In the genomic region with DNA sequence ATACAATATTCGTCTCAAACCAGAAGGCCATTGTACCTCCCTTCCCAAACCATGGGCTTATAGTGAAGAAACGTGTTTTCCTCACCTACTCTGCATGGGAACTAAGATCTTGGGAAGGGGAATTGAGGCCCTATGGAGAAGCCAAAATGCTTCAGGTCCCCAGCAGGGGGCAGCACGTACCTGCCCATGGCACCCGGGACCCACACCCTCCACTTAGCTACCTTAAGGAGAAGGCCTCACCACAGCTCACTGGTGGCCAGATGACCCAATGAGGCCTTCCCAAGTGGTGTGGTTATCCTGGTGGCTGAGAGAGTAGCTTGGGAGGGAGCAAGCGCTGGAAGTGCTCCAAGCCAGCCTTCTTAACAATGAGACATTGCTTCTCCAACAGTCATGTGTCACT, we compare ENCODE assay signal across 8 mouse cellular contexts. TPM values are rescaled to one million over a fixed set of nuclear protein-coding genes. Genes with fewer than 3 reads are reported as not detected.
DNase-seq lines count a peak whose midpoint lies in the region; ATAC-seq and TF ChIP-seq lines count a peak whose summit lies in the region.

No protein-coding gene starts in this region.

- intact Hi-C loops in left cerebral cortex, adult 2 months (cut with DNase I): loop anchor here (1.0 kb wide), 1 partner anchor 54 kb away; no protein-coding TSS in a partner anchor
- intact Hi-C loops in left cerebral cortex, postnatal 25 days (cut with DNase I): loop anchor here (1.0 kb wide), 1 partner anchor 54 kb away; no protein-coding TSS in a partner anchor

- no peaks in the 10 kb centered on the region for H3K4me1 ChIP-seq in forebrain, embryonic 13.5 days
- no peaks in the 10 kb centered on the region for H3K4me1 ChIP-seq in hindbrain, embryonic 14.5 days (replicated peaks; ENCODE audit: control insufficient read depth, insufficient read depth, low read length)
- peaks cover 2% of the 10 kb centered on the region; the same call in 1 of the 2 replicates for H3K4me1 ChIP-seq in liver, embryonic 12.5 days
- H3K4me1 ChIP-seq in neural tube, embryonic 13.5 days (replicated peaks): no peaks in the 10 kb centered on the region

- whole genome bisulfite sequencing in forebrain, embryonic 13.5 days: 14% methylated on average over 5 of the region's 5 CpGs
- WGBS in hindbrain, embryonic 14.5 days: 17% methylated on average over 5 of the region's 5 CpGs
- 7% methylated on average over 5 of the region's 5 CpGs for WGBS in liver, embryonic 12.5 days (ENCODE audit: insufficient replicate concordance)
- WGBS in neural tube, embryonic 13.5 days: 19% methylated on average over 5 of the region's 5 CpGs

- H3K4me3 ChIP-seq in left cerebral cortex, adult 2 months: no peak overlapping the region
- H3K4me3 ChIP-seq in forebrain, embryonic 13.5 days: no peak overlapping the region
- H3K4me3 ChIP-seq in hindbrain, embryonic 14.5 days (replicated peaks; ENCODE audit: low read length): no peak overlapping the region
- no peak overlapping the region for H3K4me3 ChIP-seq in liver, embryonic 12.5 days
- H3K4me3 ChIP-seq in neural tube, embryonic 13.5 days: no peak overlapping the region

- H3K9me3 ChIP-seq in forebrain, embryonic 13.5 days (replicated peaks): no peaks in the 10 kb centered on the region
- no peaks in the 10 kb centered on the region for H3K9me3 ChIP-seq in hindbrain, embryonic 14.5 days (ENCODE audit: control insufficient read depth, low read length)
- no peaks in the 10 kb centered on the region for H3K9me3 ChIP-seq in liver, embryonic 12.5 days (replicated peaks)
- H3K9me3 ChIP-seq in neural tube, embryonic 13.5 days: no peaks in the 10 kb centered on the region

- peak in 1 of 2 experiments; percentile 58 for DNase-seq in left cerebral cortex, adult 2 months (ENCODE audit: extremely low spot score in 1 of 2, low spot score in 2 of 2)
- DNase-seq in left cerebral cortex, postnatal 25 days (ENCODE audit: low spot score in 2 of 2): no peak
- DNase-seq in adipocyte (ENCODE audit: low spot score): peak; percentile 77
- peak; percentile 66 for DNase-seq in hindbrain, embryonic 14.5 days (ENCODE audit: low spot score)
- peak; percentile 54 to 70 for DNase-seq in urinary bladder, postnatal 36 days (ENCODE audit: low spot score in 2 of 2)

- no peak overlapping the region for H3K27ac ChIP-seq in left cerebral cortex, adult 2 months
- no peak overlapping the region for H3K27ac ChIP-seq in forebrain, embryonic 13.5 days
- H3K27ac ChIP-seq in hindbrain, embryonic 14.5 days: no peak overlapping the region
- H3K27ac ChIP-seq in liver, embryonic 12.5 days: no peak overlapping the region
- no peak overlapping the region for H3K27ac ChIP-seq in neural tube, embryonic 13.5 days (replicated peaks)

- H3K36me3 ChIP-seq in forebrain, embryonic 13.5 days (ENCODE audit: poor library complexity, severe bottlenecking): no peaks in the 10 kb centered on the region
- H3K36me3 ChIP-seq in hindbrain, embryonic 14.5 days (replicated peaks; ENCODE audit: control insufficient read depth, insufficient read depth): no peaks in the 10 kb centered on the region
- no peaks in the 10 kb centered on the region for H3K36me3 ChIP-seq in liver, embryonic 12.5 days
- no peaks in the 10 kb centered on the region for H3K36me3 ChIP-seq in neural tube, embryonic 13.5 days

- 0 out of 2 replicates have a peak, but pooled peaks have one; percentile 43 for ATAC-seq in forebrain, embryonic 13.5 days
- no peak for ATAC-seq in hindbrain, embryonic 14.5 days (ENCODE audit: low FRiP score)
- peak; percentile 65; the same call in 1 of the 2 replicates for ATAC-seq in liver, embryonic 12.5 days
- peak; percentile 27; the same call in 1 of the 2 replicates for ATAC-seq in neural tube, embryonic 13.5 days (ENCODE audit: low read depth)

- no peak overlapping the region for H3K9ac ChIP-seq in forebrain, embryonic 13.5 days
- H3K9ac ChIP-seq in hindbrain, embryonic 14.5 days: no peak overlapping the region
- H3K9ac ChIP-seq in liver, embryonic 12.5 days: no peak overlapping the region
- H3K9ac ChIP-seq in neural tube, embryonic 13.5 days: no peak overlapping the region

- H3K27me3 ChIP-seq in forebrain, embryonic 13.5 days: no peaks in the 10 kb centered on the region
- no peaks in the 10 kb centered on the region for H3K27me3 ChIP-seq in hindbrain, embryonic 14.5 days (ENCODE audit: control insufficient read depth, insufficient read depth, low read length)
- no peaks in the 10 kb centered on the region for H3K27me3 ChIP-seq in liver, embryonic 12.5 days (replicated peaks)
- H3K27me3 ChIP-seq in neural tube, embryonic 13.5 days: no peaks in the 10 kb centered on the region

- H3K4me2 ChIP-seq in forebrain, embryonic 13.5 days: no peak overlapping the region
- no peak overlapping the region for H3K4me2 ChIP-seq in hindbrain, embryonic 14.5 days (replicated peaks)
- H3K4me2 ChIP-seq in liver, embryonic 12.5 days: no peak overlapping the region
- H3K4me2 ChIP-seq in neural tube, embryonic 13.5 days: no peak overlapping the region

- TF ChIP-seq CTCF in left cerebral cortex, adult 2 months (IDR thresholded peaks at IDR 0.05): peak; percentile 83

RNA-seq across cellular contexts. Expression of gene Aif1, which starts 2.7 kb away (rescaled TPM):
- total RNA-seq in left cerebral cortex, adult 2 months (2021): 10 to 100 TPM in 1 of 2 experiments, 1 to 10 TPM in 1; 8.0 to 14.4 TPM
- total RNA-seq in left cerebral cortex, postnatal 25 days (2021): 10 to 100 TPM; 10.8 to 11.1 TPM
- polyA plus RNA-seq in forebrain, embryonic 13.5 days (2015; fragmentation: Nextera tagmentation; extraction: Ambion mirVana): 5.6 and 6.0 TPM in 2 replicates
- polyA plus RNA-seq in hindbrain, embryonic 14.5 days (2014; fragmentation: Nextera tagmentation; extraction: Ambion mirVana): 7.8 and 8.7 TPM in 2 replicates
- 10.5 and 11.6 TPM in 2 replicates for polyA plus RNA-seq in liver, embryonic 12.5 days (2016; fragmentation: Nextera tagmentation; extraction: Ambion mirVana)
- 11.4 and 12.7 TPM in 2 replicates for polyA plus RNA-seq in neural tube, embryonic 13.5 days (2015; fragmentation: Nextera tagmentation; extraction: Ambion mirVana)

RNA-seq across cellular contexts. Expression of gene Lst1, which starts 9.7 kb away (rescaled TPM):
- 1 to 10 TPM; 6.4 to 7.4 TPM for total RNA-seq in left cerebral cortex, adult 2 months (2021)
- total RNA-seq in left cerebral cortex, postnatal 25 days (2021): 10 to 100 TPM in 1 of 2 experiments, 1 to 10 TPM in 1; 6.1 to 10.1 TPM
- 3.5 and 4.2 TPM in 2 replicates for polyA plus RNA-seq in forebrain, embryonic 13.5 days (2015; fragmentation: Nextera tagmentation; extraction: Ambion mirVana)
- polyA plus RNA-seq in hindbrain, embryonic 14.5 days (2014; fragmentation: Nextera tagmentation; extraction: Ambion mirVana): 8.2 and 13.3 TPM in 2 replicates
- 20.8 and 23.7 TPM in 2 replicates for polyA plus RNA-seq in liver, embryonic 12.5 days (2016; fragmentation: Nextera tagmentation; extraction: Ambion mirVana)
- polyA plus RNA-seq in neural tube, embryonic 13.5 days (2015; fragmentation: Nextera tagmentation; extraction: Ambion mirVana): 7.8 and 8.9 TPM in 2 replicates

RNA-seq across cellular contexts. Expression of gene Prrc2a, which starts 13.8 kb away (rescaled TPM):
- total RNA-seq in left cerebral cortex, adult 2 months (2021): 100 to 1,000 TPM; 285 to 321 TPM
- total RNA-seq in left cerebral cortex, postnatal 25 days (2021): 100 to 1,000 TPM; 268 to 285 TPM
- polyA plus RNA-seq in forebrain, embryonic 13.5 days (2015; fragmentation: Nextera tagmentation; extraction: Ambion mirVana): 213 TPM in 2 replicates
- polyA plus RNA-seq in hindbrain, embryonic 14.5 days (2014; fragmentation: Nextera tagmentation; extraction: Ambion mirVana): 152 and 168 TPM in 2 replicates
- polyA plus RNA-seq in liver, embryonic 12.5 days (2016; fragmentation: Nextera tagmentation; extraction: Ambion mirVana): 83.0 and 86.8 TPM in 2 replicates
- polyA plus RNA-seq in neural tube, embryonic 13.5 days (2015; fragmentation: Nextera tagmentation; extraction: Ambion mirVana): 178 and 185 TPM in 2 replicates

RNA-seq across cellular contexts. Expression of gene Ltb, which starts 15.7 kb away (rescaled TPM):
- under 1 TPM; 0.79 to 0.86 TPM for total RNA-seq in left cerebral cortex, adult 2 months (2021)
- under 1 TPM; 0.64 to 0.99 TPM for total RNA-seq in left cerebral cortex, postnatal 25 days (2021)
- 0.20 TPM in 1 of 2 replicates, not detected in the other for polyA plus RNA-seq in forebrain, embryonic 13.5 days (2015; fragmentation: Nextera tagmentation; extraction: Ambion mirVana)
- 0.29 and 0.39 TPM in 2 replicates for polyA plus RNA-seq in hindbrain, embryonic 14.5 days (2014; fragmentation: Nextera tagmentation; extraction: Ambion mirVana)
- 1.2 and 1.3 TPM in 2 replicates for polyA plus RNA-seq in liver, embryonic 12.5 days (2016; fragmentation: Nextera tagmentation; extraction: Ambion mirVana)
- 0.22 and 0.58 TPM in 2 replicates for polyA plus RNA-seq in neural tube, embryonic 13.5 days (2015; fragmentation: Nextera tagmentation; extraction: Ambion mirVana)

RNA-seq across cellular contexts. Expression of gene Tnf, which starts 23.3 kb away (rescaled TPM):
- not detected for total RNA-seq in left cerebral cortex, adult 2 months (2021)
- not detected for total RNA-seq in left cerebral cortex, postnatal 25 days (2021)
- polyA plus RNA-seq in forebrain, embryonic 13.5 days (2015; fragmentation: Nextera tagmentation; extraction: Ambion mirVana): not detected in 2 replicates
- polyA plus RNA-seq in hindbrain, embryonic 14.5 days (2014; fragmentation: Nextera tagmentation; extraction: Ambion mirVana): not detected in 2 replicates
- 0.33 and 0.36 TPM in 2 replicates for polyA plus RNA-seq in liver, embryonic 12.5 days (2016; fragmentation: Nextera tagmentation; extraction: Ambion mirVana)
- 0.13 TPM in 1 of 2 replicates, not detected in the other for polyA plus RNA-seq in neural tube, embryonic 13.5 days (2015; fragmentation: Nextera tagmentation; extraction: Ambion mirVana)

Comparison
In these comparisons a context has a peak if more than half of its experiments do, and no peak if none do; other contexts are left out.
1. DNase-seq: peak in adipocyte (single experiment), hindbrain, embryonic 14.5 days (single experiment) and urinary bladder, postnatal 36 days (2 of 2); none in left cerebral cortex, postnatal 25 days (0 of 2).